Mouse (Mus musculus): ENCODE data around the gene Tcp11l2.

The Tcp11l2 gene

DNA sequence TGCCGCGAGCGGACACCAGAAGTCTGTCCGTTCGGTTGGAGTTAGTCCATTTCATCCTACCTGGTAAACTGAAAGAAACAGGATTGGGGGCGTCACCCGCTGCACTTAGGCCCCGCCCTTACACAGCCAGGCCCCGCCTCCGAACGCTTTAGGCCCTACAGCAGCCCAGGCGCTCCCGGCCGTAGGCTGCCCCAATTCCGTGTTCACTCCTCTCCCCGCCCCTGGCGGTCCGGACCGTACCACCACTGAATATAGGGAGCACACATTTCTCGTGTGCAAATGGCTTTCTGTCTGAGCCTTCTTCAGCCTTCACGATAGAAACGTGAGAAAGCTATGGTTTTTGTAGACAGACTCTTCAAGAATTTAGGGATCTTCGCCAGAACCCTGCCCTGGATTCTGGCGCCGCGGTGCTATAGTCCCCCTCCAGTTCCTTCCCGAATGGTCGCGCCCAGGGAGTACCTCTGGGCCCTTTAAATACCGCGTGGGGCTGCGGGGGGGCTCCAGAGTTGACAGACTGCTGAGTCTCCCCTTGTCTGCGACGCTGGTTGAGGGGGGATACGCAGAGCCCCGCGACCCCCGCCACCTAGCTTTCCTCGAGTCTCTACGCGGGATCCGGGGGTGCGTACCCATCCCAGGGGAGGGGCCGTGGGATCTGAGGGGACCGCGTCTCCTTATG, at the start of gene Tcp11l2:
TSS of gene Tcp11l2 (plus strand) at position 232 of the 676 bp plus-strand sequence.
- DNase-seq (ENCODE audit: low spot score), result peak; percentile 90

DNA sequence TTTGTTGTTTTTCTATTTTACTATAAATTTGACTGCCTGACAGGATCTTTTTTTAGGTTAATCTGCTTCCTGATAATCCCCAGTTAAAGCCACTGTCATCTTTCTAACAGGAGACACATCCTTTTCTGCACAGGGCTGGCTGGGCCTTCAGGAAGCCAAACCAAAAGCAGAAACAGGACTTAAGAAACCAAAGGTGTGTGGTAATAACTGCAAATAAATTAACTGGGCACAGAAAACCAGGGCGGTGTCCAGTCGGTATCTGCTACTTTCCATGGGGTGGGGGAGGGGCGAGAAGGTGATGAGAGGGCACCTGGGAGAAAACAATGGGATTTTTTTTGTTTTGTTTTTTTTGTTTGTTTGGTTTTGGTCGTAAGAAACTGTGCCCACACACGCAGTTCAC, 49.4 kb upstream of the Tcp11l2 start:
- no peak for DNase-seq (ENCODE audit: low spot score)

DNA sequence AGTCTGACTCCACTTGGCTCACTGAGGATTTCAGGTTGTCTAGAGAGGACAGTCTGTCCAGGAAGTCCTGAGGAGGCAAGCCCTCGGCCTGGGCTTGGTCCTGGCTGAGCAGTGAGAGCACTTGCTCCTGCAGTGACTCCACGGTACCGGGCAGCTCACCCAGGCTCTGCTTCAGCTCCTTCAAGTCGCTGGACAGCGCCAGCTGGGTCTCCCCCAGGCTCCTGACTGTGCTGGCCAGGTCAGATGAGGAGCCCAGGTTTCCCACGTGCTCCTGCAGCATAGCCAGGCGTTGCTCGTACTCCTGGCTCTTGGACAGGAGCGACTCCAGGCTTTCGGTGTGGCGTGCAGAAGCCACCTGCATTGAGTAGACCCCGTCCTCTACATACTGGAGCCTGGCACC, 48.8 kb upstream of the Tcp11l2 start:
- DNase-seq (ENCODE audit: low spot score), result no peak

GRCm38 (mm10) chr10:84530388-84530787, 46.0 kb upstream of the Tcp11l2 start:
- no peak for DNase-seq (ENCODE audit: low spot score)

DNA sequence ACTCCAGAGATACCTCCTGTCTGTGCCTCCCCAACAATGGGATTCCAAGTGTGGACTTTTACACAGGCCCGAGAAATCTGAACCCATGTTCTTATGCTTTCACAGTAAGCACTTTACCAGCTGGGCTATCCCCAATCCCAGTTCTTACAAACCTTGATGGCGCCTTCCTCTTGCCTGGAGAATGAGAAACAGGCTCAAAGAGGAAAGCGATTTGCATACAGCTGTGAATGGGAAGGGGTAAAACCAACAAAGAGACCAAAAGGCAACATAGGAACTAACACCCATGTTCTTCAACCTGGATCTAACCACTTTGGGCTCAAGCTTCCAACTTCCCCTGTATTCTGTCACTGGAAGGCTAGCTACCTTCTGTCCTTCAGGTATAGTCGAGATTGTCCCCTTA, 44.9 kb upstream of the Tcp11l2 start:
- DNase-seq (ENCODE audit: low spot score), result no peak

DNA sequence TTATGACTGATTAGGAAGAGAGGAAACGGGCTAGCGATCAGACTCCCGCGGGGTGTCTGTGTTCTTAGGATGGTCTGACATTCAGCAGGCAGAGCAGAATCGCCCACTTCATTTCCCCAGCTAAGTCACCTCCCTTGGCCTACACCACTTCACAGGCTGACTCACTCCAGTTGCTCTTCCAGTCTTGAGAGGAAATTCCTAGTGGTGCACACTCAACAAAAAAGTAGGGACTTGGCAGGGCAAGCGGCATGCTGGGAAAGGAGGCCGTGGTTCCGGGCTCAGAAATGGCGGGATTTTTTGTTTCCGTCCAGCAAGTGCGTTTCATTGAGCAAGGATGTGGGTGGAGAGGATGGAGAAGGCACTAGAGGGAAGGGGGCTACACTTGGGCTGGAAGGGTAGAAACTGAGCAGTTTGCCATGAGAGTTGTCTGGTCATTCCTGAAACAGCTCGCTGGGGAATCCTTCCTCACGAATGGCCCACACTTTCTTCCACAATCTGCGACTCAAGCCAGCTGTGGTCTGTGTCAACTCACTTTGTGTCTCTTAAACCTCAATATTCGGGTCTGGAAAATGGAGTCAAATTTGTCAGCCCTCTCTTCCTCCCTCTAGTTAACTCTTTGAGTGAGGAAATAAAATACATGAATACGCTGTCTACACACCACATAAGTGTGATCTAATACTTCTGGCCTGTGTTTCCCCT, 44.1 kb upstream of the Tcp11l2 start:
- DNase-seq (ENCODE audit: low spot score), result peak; percentile 42

GRCm38 (mm10) chr10:84532911-84533882, 43.2 kb upstream of the Tcp11l2 start:
- DNase-seq (ENCODE audit: low spot score), result peak; percentile 54

- peak; percentile 68 for DNase-seq (ENCODE audit: low spot score)
These were observed 42.3 kb upstream of the Tcp11l2 start, which contains the start of gene Ckap4 for GRCm38 (mm10) chr10:84533912-84534671. TSS of gene Ckap4 (minus strand) at chr10:84534062.

- DNase-seq (ENCODE audit: low spot score), result no peak
These were observed 41.0 kb upstream of the Tcp11l2 start for GRCm38 (mm10) chr10:84535458-84535857.

DNA sequence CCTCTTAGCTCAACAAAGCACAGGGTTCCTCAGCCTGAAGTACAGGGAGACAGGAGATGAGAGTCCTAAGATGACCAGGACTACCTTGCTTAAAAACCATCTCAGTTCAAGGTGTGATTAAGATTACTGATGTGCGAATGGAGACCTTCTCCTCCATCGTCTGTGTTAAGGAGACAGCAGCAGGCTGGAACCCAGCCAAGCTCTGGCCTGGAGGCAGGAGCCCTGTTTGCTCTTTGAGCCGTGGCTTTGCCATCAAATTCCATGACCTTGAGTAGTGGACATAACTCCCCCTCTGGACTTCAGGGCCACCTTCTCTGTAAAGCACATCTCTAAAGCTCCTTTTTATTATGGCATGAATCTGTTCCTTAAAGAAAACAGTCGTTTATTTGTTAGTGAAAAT, 40.6 kb upstream of the Tcp11l2 start:
- no peak for DNase-seq (ENCODE audit: low spot score)

DNA sequence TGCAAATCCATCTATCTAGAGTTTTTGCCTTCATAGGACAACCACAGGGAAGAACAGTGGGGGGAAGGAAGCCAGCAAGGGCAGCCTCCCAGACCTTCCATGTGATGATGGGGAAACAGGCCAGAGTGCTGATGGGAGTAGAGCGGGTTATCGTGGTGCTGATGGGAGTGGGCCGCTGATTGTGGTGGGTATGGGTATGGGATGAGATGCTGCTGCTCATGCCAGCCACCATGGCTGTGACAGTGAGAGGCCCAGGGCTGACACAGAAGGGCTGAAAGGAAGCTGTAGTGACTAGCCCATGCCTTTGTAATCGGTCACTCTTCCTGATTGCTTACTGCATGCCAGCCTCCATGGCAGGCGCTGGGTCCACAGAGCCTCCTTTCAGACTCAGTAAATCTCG, 36.8 kb upstream of the Tcp11l2 start:
- no peak for DNase-seq (ENCODE audit: low spot score)

GRCm38 (mm10) chr10:84542802-84543658, 33.4 kb upstream of the Tcp11l2 start:
- no peak for DNase-seq (ENCODE audit: low spot score)

DNA sequence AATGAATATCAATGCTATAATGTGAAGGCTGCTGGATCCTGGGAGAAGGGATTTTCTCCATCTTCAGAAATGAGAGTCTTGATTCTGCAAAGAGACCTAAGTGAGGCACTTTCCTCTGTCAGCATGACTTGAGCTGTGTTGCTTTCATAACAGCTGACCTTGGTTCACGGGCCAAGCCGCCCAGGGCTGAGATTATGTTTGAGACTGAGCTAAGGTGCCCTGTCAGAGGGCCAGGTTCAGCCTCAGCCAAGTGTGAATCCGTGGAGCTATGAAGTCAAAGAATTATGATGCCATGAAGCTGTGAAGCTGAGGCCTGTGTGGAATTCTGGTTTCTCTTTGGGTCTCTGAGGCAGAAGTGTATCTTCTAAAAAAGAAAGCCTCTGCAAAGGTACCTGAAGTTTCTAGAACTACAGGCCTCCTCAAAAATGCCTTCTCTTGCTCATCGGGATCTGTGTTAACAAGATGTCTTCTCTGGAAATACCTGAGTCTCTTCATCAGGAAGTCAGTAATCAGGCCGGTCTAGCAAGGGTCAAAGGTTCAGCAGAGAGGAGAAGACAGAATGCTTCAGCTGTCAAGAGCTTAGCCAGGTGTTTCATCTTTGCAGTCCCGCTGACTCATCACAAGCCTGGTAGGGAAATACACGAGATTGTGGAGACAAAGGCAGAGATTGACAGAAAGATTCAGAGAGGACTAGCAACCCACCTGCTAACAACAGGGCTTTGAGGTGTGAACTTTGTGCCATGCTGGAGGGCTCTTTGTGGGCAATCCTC, 31.4 kb upstream of the Tcp11l2 start:
- DNase-seq (ENCODE audit: low spot score), result no peak

DNA sequence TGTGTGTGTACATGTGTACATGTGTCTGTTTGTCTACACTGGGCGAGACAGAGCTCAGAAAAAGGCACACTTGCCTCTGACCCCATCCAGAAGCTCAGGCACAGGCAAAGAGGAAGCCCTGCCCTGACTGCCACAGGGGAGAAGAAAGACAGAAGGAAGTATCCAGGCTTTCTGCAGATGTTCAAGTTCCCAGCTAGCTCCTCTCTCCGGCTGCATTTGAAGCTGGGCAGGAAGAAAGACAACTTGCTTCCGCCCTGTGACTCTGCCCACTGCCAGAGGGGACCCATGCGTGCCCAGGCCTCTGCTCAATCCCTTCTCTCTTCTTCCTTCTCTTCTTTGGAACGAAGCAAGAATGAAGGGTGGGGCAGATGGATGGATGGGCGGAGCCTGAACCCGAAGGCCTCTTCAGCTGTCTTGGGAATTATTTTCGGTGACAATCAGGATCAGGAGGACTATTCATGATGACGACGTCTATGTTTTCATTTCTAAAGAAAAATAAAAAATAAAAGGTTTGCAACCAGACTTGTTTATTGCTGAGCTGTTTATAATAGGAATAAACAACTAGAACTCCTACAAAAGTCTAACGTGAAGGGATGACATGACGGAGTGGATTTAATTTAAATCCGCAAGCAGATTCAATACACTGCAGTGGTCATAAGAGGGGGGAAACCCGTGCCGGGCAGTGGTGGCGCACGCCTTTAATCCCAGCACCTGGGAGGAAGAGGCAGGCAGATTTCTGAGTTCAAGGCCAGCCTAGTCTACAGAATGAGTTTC, 27.1 kb upstream of the Tcp11l2 start:
- no peak for DNase-seq (ENCODE audit: low spot score)

GRCm38 (mm10) chr10:84549920-84550293, 26.5 kb upstream of the Tcp11l2 start:
- no peak for DNase-seq (ENCODE audit: low spot score)

DNA sequence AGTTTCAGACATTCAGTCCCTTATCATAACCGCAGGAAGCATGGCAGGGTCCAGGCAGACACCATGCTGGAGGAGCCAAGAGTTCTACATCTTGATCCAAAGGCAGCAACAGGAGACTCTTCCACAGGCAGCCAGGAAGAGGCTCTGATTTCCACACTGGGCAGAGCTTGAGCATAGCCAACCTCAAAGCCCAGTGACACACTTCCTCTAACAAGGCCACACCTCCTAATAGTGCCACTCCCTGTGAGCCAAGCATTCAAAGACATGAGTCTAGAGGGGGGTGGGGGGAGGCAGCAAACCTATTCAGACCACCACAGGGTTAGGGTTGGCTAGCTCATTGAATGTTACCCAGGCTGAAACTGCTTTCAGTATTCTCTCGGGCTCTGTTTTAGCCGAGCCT, 24.6 kb upstream of the Tcp11l2 start:
- no peak for DNase-seq (ENCODE audit: low spot score)

GRCm38 (mm10) chr10:84552477-84552876, 23.9 kb upstream of the Tcp11l2 start:
- DNase-seq (ENCODE audit: low spot score), result no peak

DNA sequence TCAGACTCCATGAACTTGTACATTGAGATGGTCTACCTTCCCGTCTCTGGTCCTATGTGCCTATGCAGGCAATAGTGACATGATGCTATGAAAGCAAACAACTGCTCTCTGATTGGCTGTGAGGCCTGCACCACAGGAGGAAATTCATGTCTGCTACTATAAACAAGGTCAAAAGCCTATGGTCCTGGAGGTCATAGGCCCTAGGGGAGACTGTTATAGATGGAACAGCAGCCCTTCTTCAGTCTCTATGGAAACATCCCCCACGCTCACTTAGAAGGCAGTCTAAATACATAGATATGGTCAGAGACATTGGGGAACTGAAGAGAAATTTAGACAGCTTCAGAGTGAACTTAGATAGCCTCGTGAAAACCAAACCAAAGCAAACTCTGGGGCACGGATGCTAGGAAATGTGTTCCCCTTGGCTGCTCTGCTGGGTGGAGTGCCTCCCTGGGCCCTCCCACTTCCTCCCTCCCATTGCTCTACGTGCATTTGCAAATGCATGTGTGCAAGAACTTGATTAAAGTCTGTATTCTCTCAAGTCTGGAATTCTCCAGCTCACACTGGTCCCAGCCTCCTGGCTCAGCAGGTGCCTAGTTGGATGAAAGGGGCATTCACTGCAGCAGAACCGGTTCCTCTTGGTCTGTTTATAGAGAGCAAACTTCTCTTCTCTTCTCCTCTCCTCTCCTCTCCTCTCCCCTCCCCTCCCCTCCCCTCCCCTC, 22.0 kb upstream of the Tcp11l2 start:
- no peak for DNase-seq (ENCODE audit: low spot score)

GRCm38 (mm10) chr10:84556120-84556519, 20.3 kb upstream of the Tcp11l2 start:
- DNase-seq (ENCODE audit: low spot score), result no peak

Data from urinary bladder, postnatal 25 days (tissue).